Mouse (Mus musculus) gastrocnemius, adult 18-20 months (tissue): ENCODE results near the gene Mphosph6. TPM values are rescaled to one million over a fixed set of nuclear protein-coding genes. Genes with fewer than 3 reads are reported as not detected.
A peak's percentile ranks its signal among the peaks of the same experiment; 100 is the strongest.

ENCODE experiments used
- DNase-seq: peaks from one replicate; pipeline ENCODE4 v3.0.0; 2021; ENCODE audit warnings: low spot score
- long read RNA-seq, 2 experiments: library from polyadenylated mRNA; stranded (forward); transcript quantifications; one replicate each; pipeline ENCODE4 v2.0.0; 2021
- total RNA-seq, 2 experiments: library from RNA; stranded (reverse); gene quantifications; 2 replicates each; pipeline ENCODE4 v1.2.3; 2021

Gene Mphosph6
- 1 to 10 TPM; 4.2 to 5.4 TPM for total RNA-seq
- long read RNA-seq, experiment 1, partial matches to known transcripts = 0 of 2 reads
- long read RNA-seq, experiment 1, other reads (novel, unspliced or antisense) = 1 of 2 reads
- long read RNA-seq, experiment 2, partial matches to known transcripts = 0 of 3 reads
- long read RNA-seq, experiment 2, other reads (novel, unspliced or antisense) = 0 of 3 reads

- peak; percentile 95 for DNase-seq
Observed at GRCm38 (mm10) chr8:117801443-117802298, at the start of gene Mphosph6. Gene Mphosph6, minus strand, starts transcription at chr8:117801943.

- no peak for DNase-seq
Observed at GRCm38 (mm10) chr8:117850420-117850819, 48.7 kb upstream of the Mphosph6 start.

- DNase-seq = no peak
Observed at GRCm38 (mm10) chr8:117847865-117848264, 46.1 kb upstream of the Mphosph6 start.

- DNase-seq = no peak
Observed at GRCm38 (mm10) chr8:117843694-117844093, 42.0 kb upstream of the Mphosph6 start.

- DNase-seq = no peak
Observed at GRCm38 (mm10) chr8:117813524-117813923, 11.8 kb upstream of the Mphosph6 start.

GRCm38 (mm10) chr8:117810676-117811075 is 8.9 kb upstream of the Mphosph6 start:
- no peak for DNase-seq

- no peak for DNase-seq
Observed at GRCm38 (mm10) chr8:117805419-117805818, 3.7 kb upstream of the Mphosph6 start.

- DNase-seq = no peak
Observed at GRCm38 (mm10) chr8:117802299-117802689, 551 bp upstream of the Mphosph6 start.

- DNase-seq = no peak
Observed at GRCm38 (mm10) chr8:117798066-117798465, 3.7 kb downstream of the Mphosph6 start.

- DNase-seq = no peak
Observed at GRCm38 (mm10) chr8:117796464-117796863, 5.3 kb downstream of the Mphosph6 start.

- no peak for DNase-seq
Observed at GRCm38 (mm10) chr8:117794581-117794980, 7.2 kb downstream of the Mphosph6 start.

GRCm38 (mm10) chr8:117792616-117793144 is 9.1 kb downstream of the Mphosph6 start:
- DNase-seq = no peak

GRCm38 (mm10) chr8:117786428-117786827 is 15.3 kb downstream of the Mphosph6 start:
- DNase-seq = no peak

- no peak for DNase-seq
Observed at GRCm38 (mm10) chr8:117783021-117783420, 18.7 kb downstream of the Mphosph6 start.

GRCm38 (mm10) chr8:117781375-117782129 is 20.2 kb downstream of the Mphosph6 start:
- no peak for DNase-seq

- no peak for DNase-seq
Observed at GRCm38 (mm10) chr8:117779344-117779743, 22.4 kb downstream of the Mphosph6 start.

- DNase-seq = peak; percentile 22
Observed at GRCm38 (mm10) chr8:117778531-117779322, 23.0 kb downstream of the Mphosph6 start.

- DNase-seq = no peak
Observed at GRCm38 (mm10) chr8:117776075-117776474, 25.7 kb downstream of the Mphosph6 start.

- no peak for DNase-seq
Observed at GRCm38 (mm10) chr8:117775626-117776025, 26.1 kb downstream of the Mphosph6 start.

GRCm38 (mm10) chr8:117772597-117772996 is 29.1 kb downstream of the Mphosph6 start:
- no peak for DNase-seq

- peak; percentile 26 for DNase-seq
Observed at GRCm38 (mm10) chr8:117772126-117772525, 29.6 kb downstream of the Mphosph6 start.
